Mouse (Mus musculus): Measurements from ENCODE around the gene Ifitm10.

- TF ChIP-seq CTCF (IDR thresholded peaks at IDR 0.05; ENCODE audit: insufficient read depth, low read length) = no peak
- TF ChIP-seq POLR2A (IDR thresholded peaks at IDR 0.05; ENCODE audit: borderline replicate concordance, extremely low read depth, low read depth, low read length) = no peak
These were observed 31.3 kb downstream of the Ifitm10 start for GRCm38 (mm10) chr7:142342247-142342640.

Measured in lung, adult 2 months (tissue).